Mouse (Mus musculus) retina, adult 2 months (tissue): Measurements from ENCODE around the gene Plscr2.

Experiments used
- DNase-seq: peaks from one replicate; pipeline ENCODE4 v3.0.0-alpha.2; 2012; ENCODE audit warnings: low read depth, low spot score

The Plscr2 gene

DNA sequence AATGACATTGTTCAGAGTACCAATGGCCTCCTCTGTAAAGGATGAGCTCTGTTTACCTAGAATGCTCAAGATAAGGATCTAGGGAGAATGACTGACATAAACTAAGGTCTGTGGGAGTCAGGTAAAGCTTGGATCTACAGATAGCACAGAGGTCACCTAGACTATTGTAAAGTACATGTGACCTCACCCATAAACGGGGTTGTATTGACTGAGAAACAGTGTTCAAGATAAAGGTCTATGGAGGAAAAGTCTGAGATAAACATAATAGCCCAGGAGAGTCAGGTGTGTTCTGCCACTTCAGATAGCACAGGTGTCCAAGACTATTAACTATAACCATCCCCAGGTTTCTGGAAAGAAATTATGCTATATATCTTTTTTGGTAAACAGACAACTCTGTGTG lies 63.6 kb downstream of the Plscr2 start:
- no peak for DNase-seq
